Mouse (Mus musculus) thymus, adult 2 months (tissue): ENCODE results near the gene Zglp1. TPM values are rescaled to one million over a fixed set of nuclear protein-coding genes. Genes with fewer than 3 reads are reported as not detected.

ENCODE experiments used
- DNase-seq: peaks from one replicate; pipeline ENCODE4 v3.0.0; 2021
- H3K27ac ChIP-seq: fragments of 200-500 bp; 2 replicates; pipeline ENCODE4 v1.5.1; 2012; ENCODE audit warnings: low read length, control low read depth; ENCODE audit not compliant: control insufficient read depth, insufficient read depth
- H3K27me3 ChIP-seq: fragments of 200-500 bp; 2 replicates; pipeline ENCODE4 v1.6.1; 2012; ENCODE audit warnings: mild to moderate bottlenecking, low read length, moderate library complexity, mixed read lengths; ENCODE audit not compliant: control insufficient read depth, insufficient read depth
- H3K36me3 ChIP-seq: fragments of 200-500 bp; 2 replicates; pipeline ENCODE4 v1.6.1; 2012; ENCODE audit warnings: mild to moderate bottlenecking, low read length, moderate library complexity; ENCODE audit not compliant: control insufficient read depth, insufficient read depth
- H3K4me1 ChIP-seq: fragments of 200-500 bp; replicated peaks from 2 replicates; pipeline ENCODE4 v1.6.1; 2012; ENCODE audit warnings: low read length; ENCODE audit not compliant: control insufficient read depth, insufficient read depth
- H3K4me3 ChIP-seq: fragments of 200-500 bp; 2 replicates; pipeline ENCODE4 v1.5.1; 2012; ENCODE audit warnings: mild to moderate bottlenecking, low read length, control low read depth, moderate library complexity; ENCODE audit not compliant: control insufficient read depth, insufficient read depth
- CTCF ChIP-seq: fragments of 200-500 bp; IDR thresholded peaks from 2 replicates; pipeline ENCODE4 v1.5.1; 2012; ENCODE audit warnings: mild to moderate bottlenecking, control low read depth, low read length, moderate library complexity, borderline replicate concordance; ENCODE audit not compliant: control insufficient read depth, poor library complexity, insufficient read depth; ENCODE audit errors: extremely low read depth
- POLR2A ChIP-seq: fragments of 200-500 bp; IDR thresholded peaks from 2 replicates; pipeline ENCODE4 v1.6.1; 2012; ENCODE audit warnings: mild to moderate bottlenecking, low read length, control low read depth, moderate library complexity; ENCODE audit not compliant: control insufficient read depth, poor library complexity, insufficient read depth; ENCODE audit errors: extremely low read depth
- WGBS: fragments of 180-500 bp; shearing (Covaris S2); methylation state at CpG from one replicate; pipeline ENCODE4 v1.1.7; 2018; 5-methylcytosine and 5-hydroxymethylcytosine counted together
- polyA plus RNA-seq: library from polyadenylated mRNA; depleted of rRNA; stranded (reverse); fragments of >200 nt; gene quantifications from 2 replicates; pipeline ENCODE4 v1.2.3, GENCODE M21; 2012

Zglp1 gene
- polyA plus RNA-seq, 1 experiment = 1.1 TPM

GRCm38 (mm10) chr9:21043563-21043962, 23.3 kb downstream of the Zglp1 start:
- no peak for TF ChIP-seq POLR2A
- 85% methylated on average over 4 of the region's 4 CpGs for WGBS
- no peak for DNase-seq
- no peak overlapping the region for H3K27ac ChIP-seq
- no peaks in the 10 kb centered on the region for H3K4me1 ChIP-seq
- H3K36me3 ChIP-seq = no peaks in the 10 kb centered on the region
- H3K27me3 ChIP-seq = peaks cover under 1% of the 10 kb centered on the region; the same call in 1 of the 2 replicates
- no peak overlapping the region for H3K4me3 ChIP-seq

DNA sequence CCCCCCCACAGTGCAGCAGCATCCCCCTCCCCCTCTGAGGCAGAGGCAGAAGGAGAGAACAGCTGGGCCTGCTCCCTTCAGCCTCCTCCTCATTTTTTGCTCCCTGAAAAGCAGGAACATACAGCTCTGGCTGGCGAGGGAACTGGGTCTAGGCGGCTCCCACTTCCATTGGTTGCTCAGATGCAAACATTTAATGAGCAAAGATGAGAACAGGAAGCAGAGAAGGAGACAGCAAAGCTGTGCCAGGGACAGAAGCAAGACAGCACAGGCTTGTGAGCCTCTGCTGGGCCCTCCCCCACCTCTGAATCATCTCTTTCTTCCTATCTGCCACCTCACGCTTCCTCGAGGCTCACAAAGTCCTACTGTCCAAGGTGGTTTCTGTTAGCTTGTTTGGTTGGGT, 25.6 kb downstream of the Zglp1 start:
- Histone ChIP-seq H3K27me3 (peaks cover 13% of the 10 kb centered on the region; the same call in 1 of the 2 replicates), H3K27ac (no peak overlapping the region), H3K4me3 (no peak overlapping the region), H3K4me1 (no peaks in the 10 kb centered on the region; the same call in 1 of the 2 replicates), H3K36me3 (no peaks in the 10 kb centered on the region)
- 74% methylated on average over 4 of the region's 4 CpGs for WGBS
- no peak for DNase-seq
- no peak for TF ChIP-seq POLR2A
- no peak for TF ChIP-seq CTCF

DNA sequence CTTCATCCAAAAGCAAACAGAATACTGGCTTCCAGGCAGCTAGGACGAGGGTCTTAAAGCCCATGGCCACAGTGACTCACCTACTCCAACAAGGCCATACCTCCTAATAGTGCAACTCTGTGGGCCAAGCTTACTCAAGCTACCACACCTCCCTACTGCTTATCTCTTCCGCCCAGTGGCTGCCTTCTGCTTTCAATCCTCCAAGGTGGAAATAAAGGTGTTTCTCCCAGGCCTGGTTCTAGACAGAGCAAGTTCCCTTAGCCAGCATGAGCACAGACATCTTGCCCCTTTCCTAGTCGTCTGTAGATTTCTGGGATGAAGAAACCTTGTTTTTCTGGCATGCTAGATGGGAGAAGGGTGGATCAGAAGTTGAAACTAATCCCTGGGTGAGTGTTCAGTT, 27.1 kb downstream of the Zglp1 start:
- TF ChIP-seq CTCF (no peak), POLR2A (no peak)
- H3K4me1 ChIP-seq = no peaks in the 10 kb centered on the region; the same call in 1 of the 2 replicates
- H3K4me3 ChIP-seq = no peak overlapping the region
- H3K36me3 ChIP-seq = no peaks in the 10 kb centered on the region
- WGBS = 81% methylated on average over 3 of the region's 3 CpGs
- no peak for DNase-seq
- H3K27me3 ChIP-seq = peaks cover 23% of the 10 kb centered on the region
- no peak overlapping the region for H3K27ac ChIP-seq

DNA sequence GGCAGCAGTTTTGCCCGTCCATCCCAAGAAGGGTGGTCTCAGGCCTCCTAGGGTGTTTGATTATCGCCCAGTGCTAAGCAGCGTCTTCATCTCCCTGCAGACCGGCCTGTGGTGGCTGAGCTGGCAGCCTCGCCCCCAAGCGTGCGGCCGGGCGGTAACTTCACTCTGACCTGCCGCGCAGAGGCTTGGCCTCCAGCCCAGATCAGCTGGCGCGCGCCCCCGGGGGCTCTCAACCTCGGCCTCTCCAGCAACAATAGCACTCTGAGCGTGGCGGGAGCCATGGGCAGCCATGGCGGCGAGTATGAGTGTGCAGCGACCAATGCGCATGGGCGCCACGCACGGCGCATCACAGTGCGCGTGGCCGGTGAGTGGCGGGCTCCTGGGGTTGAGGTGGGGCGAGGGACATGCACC, 29.4 kb downstream of the Zglp1 start:
- Histone ChIP-seq H3K27ac (no peak overlapping the region), H3K4me3 (no peak overlapping the region), H3K36me3 (no peaks in the 10 kb centered on the region), H3K27me3 (peaks cover 40% of the 10 kb centered on the region), H3K4me1 (peaks cover 11% of the 10 kb centered on the region)
- TF ChIP-seq POLR2A (no peak), CTCF (no peak)
- WGBS = 10% methylated on average over 31 of the region's 31 CpGs
- DNase-seq = no peak

GRCm38 (mm10) chr9:21036666-21037065, 30.2 kb downstream of the Zglp1 start:
- no peak overlapping the region for H3K27ac ChIP-seq
- peaks cover 43% of the 10 kb centered on the region for H3K27me3 ChIP-seq
- peaks cover 19% of the 10 kb centered on the region for H3K4me1 ChIP-seq
- no peaks in the 10 kb centered on the region for H3K36me3 ChIP-seq
- 10% methylated on average over 22 of the region's 22 CpGs for whole genome bisulfite sequencing
- DNase-seq = no peak
- no peak overlapping the region for H3K4me3 ChIP-seq
- TF ChIP-seq POLR2A (no peak), CTCF (no peak)

GRCm38 (mm10) chr9:21036161-21036560, 30.7 kb downstream of the Zglp1 start:
- H3K4me3 ChIP-seq = no peak overlapping the region
- H3K36me3 ChIP-seq = no peaks in the 10 kb centered on the region
- 8% methylated on average over 20 of the region's 20 CpGs for WGBS
- peaks cover 24% of the 10 kb centered on the region for H3K4me1 ChIP-seq
- no peak for TF ChIP-seq POLR2A
- TF ChIP-seq CTCF = no peak
- DNase-seq = no peak
- H3K27me3 ChIP-seq = peaks cover 43% of the 10 kb centered on the region
- no peak overlapping the region for H3K27ac ChIP-seq

DNA sequence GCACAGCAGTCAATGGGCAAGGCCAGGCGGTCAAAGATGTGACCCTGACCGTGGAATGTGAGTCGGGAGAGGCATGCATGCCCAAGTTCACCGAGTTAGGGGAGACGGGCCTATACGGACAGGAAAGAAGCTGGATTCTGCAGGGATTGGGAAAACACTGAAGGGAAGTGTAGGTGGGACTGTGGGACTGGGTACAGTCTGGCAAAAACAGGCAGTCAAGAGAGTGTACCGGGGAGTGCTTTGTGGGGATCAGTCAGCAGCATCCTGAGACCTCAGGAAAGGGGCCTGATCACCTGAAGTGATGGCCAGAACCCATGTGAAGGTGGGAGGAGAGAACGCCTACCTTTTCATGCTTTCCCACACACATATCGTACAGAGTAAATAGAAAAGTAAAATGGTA, 31.3 kb downstream of the Zglp1 start:
- 50% methylated on average over 9 of the region's 9 CpGs for WGBS
- Histone ChIP-seq H3K27ac (no peak overlapping the region), H3K36me3 (no peaks in the 10 kb centered on the region), H3K4me1 (peaks cover 26% of the 10 kb centered on the region), H3K27me3 (peaks cover 43% of the 10 kb centered on the region), H3K4me3 (no peak overlapping the region)
- no peak for TF ChIP-seq CTCF
- no peak for TF ChIP-seq POLR2A
- DNase-seq = no peak
